Mouse (Mus musculus) MEL (cell line): ENCODE measurements around the gene Opa1.

Experiments
- BHLHE40 ChIP-seq: IDR thresholded peaks from 2 replicates; pipeline ENCODE4 v1.6.1; 2012; ENCODE audit warnings: low read depth, mild to moderate bottlenecking, inconsistent platforms, low read length, improper control_type of control experiment, borderline replicate concordance
- CHD2 ChIP-seq: IDR thresholded peaks from 2 replicates; pipeline ENCODE4 v1.6.1; 2011; ENCODE audit warnings: low read length, improper control_type of control experiment
- CTCF ChIP-seq, 3 experiments: IDR thresholded peaks in 2 of 3; conservative IDR thresholded peaks in 1 of 3; 2 replicates each; pipeline ENCODE4 v1.5.1; 2011 to 2012; ENCODE audit warnings: low read length in 3 of 3, low read depth in 2 of 3, mild to moderate bottlenecking in 2 of 3, improper control_type of control experiment in 1 of 3, inconsistent platforms in 1 of 3, mixed read lengths in 1 of 3, moderate library complexity in 1 of 3; ENCODE audit not compliant: control insufficient read depth in 1 of 3, insufficient read depth in 1 of 3, poor library complexity in 1 of 3, severe bottlenecking in 1 of 3
- POLR2A ChIP-seq, 2 experiments: IDR thresholded peaks; 2 replicates each; pipeline ENCODE4 v1.6.1; 2011 to 2012; ENCODE audit warnings: low read length in 2 of 2, mild to moderate bottlenecking in 2 of 2, control low read depth in 1 of 2, improper control_type of control experiment in 1 of 2, low read depth in 1 of 2, moderate library complexity in 1 of 2; ENCODE audit not compliant: control insufficient read depth in 1 of 2, insufficient read depth in 1 of 2, poor library complexity in 1 of 2
- POLR2AphosphoS2 ChIP-seq: IDR thresholded peaks from 2 replicates; pipeline ENCODE4 v1.6.1; 2011; ENCODE audit warnings: low read length, improper control_type of control experiment
- POLR2AphosphoS5 ChIP-seq: IDR thresholded peaks from 2 replicates; pipeline ENCODE4 v1.6.1; 2012; ENCODE audit warnings: low read depth, borderline replicate concordance, mild to moderate bottlenecking, inconsistent platforms, low read length, moderate library complexity, mixed read lengths
- TAL1 ChIP-seq: IDR thresholded peaks from 2 replicates; pipeline ENCODE4 v1.6.1; 2012; ENCODE audit warnings: mild to moderate bottlenecking, inconsistent platforms, low read length, moderate library complexity, mixed read lengths
- UBTF ChIP-seq: IDR thresholded peaks from 2 replicates; pipeline ENCODE4 v1.6.1; 2012; ENCODE audit warnings: low read depth, mild to moderate bottlenecking, inconsistent platforms, low read length, improper control_type of control experiment, moderate library complexity, borderline replicate concordance; ENCODE audit not compliant: insufficient read depth
- ZC3H11A ChIP-seq: IDR thresholded peaks from 2 replicates; pipeline ENCODE4 v1.6.1; 2012; ENCODE audit warnings: low read depth, mild to moderate bottlenecking, inconsistent platforms, low read length, improper control_type of control experiment
- ZMIZ1 ChIP-seq: IDR thresholded peaks from 2 replicates; pipeline ENCODE4 v1.6.1; 2012; ENCODE audit warnings: low read depth, mild to moderate bottlenecking, inconsistent platforms, low read length, improper control_type of control experiment, moderate library complexity

DNA sequence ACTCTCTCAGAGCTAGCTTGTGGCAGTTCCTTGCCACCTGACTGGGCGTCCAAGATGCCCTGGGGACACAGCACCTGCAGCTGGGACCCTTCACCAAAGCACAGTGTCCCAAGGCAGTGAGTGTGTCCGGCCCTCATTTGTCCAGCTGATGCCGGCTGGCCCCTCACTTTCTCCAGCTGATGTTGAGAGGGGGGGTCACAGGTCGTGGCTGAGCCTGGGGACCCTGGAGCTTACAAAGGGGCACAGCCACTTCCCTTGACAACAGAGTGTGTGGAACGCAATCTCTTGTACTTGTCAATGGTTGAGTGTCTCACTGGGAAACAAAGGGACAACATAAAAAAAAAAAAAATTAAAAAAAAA lies 88.5 kb downstream of the Opa1 start:
- TF ChIP-seq CTCF (IDR thresholded peaks at IDR 0.05 in 2 of 3, conservative IDR thresholded peaks at IDR 0.05 in 1 of 3; ENCODE audit: control insufficient read depth in 1 of 3, insufficient read depth in 1 of 3, low read depth in 2 of 3, low read length in 3 of 3, poor library complexity in 1 of 3, severe bottlenecking in 1 of 3) (no peak), POLR2AphosphoS5 (no peak), POLR2AphosphoS2 (no peak), UBTF (no peak), BHLHE40 (no peak), ZC3H11A (no peak), POLR2A (IDR thresholded peaks at IDR 0.05; ENCODE audit: control insufficient read depth in 1 of 2, insufficient read depth in 1 of 2, low read depth in 1 of 2, low read length in 2 of 2, poor library complexity in 1 of 2) (no peak), ZMIZ1 (no peak), CHD2 (no peak), TAL1 (no peak)
